Mouse (Mus musculus) heart, postnatal 4 days (tissue): ENCODE measurements around the gene Plekhm2. TPM values are rescaled to one million over a fixed set of nuclear protein-coding genes. Genes with fewer than 3 reads are reported as not detected.

ENCODE experiments used
- DNase-seq: peaks from one replicate; pipeline ENCODE4 v3.0.0; 2021
- total RNA-seq, 2 experiments: library from RNA; stranded (reverse); gene quantifications; 2 replicates each; pipeline ENCODE4 v1.2.3; 2021

Plekhm2 gene
- total RNA-seq = 10 to 100 TPM; 57.5 to 64.5 TPM

DNA sequence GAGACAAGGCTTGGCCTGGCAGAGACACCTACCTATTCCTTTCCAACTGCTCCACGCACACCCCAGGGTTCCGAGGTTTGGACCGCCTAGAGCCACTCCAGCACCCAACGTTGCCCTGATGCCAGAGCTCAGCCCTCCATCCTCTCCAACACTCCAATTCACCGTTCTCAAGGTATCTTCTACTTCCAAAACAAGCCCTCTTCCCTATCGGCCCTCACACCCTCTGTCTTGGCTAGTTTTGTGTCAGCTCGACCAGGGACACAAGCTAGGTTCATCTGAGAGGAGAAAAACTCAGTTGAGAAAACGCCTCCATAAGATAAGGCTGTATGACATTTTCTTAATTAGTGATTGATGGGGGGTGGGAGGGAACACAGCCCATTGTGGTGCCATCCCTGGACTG is at the start of gene Plekhm2:
Plekhm2 (minus strand) TSS at position 101 of the 400 bp plus-strand sequence.
- DNase-seq = no peak

DNA sequence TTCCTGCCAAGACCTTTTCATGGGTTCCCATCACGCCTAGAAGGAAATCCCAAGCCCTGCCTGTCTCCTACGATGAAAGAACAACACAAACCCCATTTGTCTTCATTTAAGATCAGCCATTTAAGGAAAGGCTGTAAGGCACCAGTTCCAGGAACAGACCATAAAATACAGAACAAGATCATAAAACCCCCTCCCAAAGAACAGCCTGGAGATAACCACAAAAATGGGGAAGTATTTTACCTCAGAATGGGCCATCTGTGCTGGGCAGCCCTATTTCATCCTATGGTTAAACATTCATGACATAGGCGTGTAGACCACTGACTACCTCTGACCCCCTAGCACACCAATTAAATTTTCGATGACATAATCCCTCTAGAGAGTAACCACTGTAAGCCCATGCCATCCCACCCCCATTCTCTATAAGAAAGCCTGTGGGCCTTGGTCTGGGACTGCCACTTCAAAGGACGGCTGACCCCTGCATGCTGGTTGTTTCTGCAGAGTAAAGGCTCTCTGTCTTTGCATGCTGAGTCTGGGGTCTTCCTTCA is 49.0 kb upstream of the Plekhm2 start:
- DNase-seq = no peak

DNA sequence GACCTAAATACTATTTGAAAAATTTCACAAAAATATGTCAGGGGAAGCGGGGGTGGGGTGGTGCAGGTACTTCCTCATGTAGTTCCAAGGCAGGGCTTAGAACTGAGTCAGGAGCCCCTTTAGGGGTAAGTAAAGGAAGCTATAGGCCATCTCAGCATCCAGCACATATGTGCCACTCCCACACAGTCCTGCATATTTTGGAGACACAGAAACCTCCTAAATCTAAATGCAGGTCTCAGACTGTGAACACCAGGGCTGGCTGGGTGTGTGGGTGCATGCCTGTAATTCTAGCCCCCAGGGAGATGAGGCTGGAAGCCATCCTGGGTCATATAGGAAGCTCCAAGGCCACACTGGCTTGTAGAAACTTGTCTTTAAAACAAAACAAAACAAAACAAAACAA is 46.6 kb upstream of the Plekhm2 start:
- DNase-seq = no peak

DNA sequence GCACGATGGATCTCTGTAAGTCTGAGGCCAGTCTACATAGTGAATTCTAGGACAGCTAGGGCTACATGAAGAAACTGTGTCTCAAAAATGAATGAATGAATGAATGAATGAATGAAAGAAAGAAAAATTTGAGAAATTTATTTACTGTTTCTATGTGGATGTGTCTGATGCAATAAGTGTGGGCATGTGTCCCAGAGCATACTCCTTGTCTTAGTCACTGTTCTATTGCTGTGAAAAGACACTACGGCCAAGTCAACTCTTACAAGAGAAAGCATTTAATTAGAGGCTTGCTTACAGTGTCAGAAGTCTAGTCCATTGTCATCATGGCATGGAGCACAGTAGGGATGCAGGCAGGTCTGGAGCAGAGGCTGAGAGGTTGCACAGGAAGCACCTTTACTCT is 44.3 kb upstream of the Plekhm2 start:
- no peak for DNase-seq

DNA sequence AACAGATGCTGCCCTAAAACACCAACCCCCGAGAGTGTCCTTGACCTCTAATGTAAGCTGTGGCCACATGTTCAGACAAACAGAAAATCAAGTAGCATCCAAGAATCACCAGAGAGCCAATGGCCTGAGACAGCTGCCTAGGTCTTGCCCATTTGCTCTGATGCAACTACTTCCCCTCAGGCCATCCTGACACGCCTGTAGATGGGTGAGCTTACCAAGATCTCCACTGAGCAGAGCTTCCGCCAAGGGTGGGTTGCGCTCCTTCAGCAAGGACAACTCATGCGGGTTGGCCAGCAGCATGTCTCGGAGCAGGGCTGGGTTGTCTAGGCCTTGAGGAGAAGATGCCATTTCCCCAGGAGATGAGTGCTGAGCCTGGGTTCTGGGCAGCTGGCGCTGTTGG is 43.3 kb upstream of the Plekhm2 start:
- no peak for DNase-seq

DNA sequence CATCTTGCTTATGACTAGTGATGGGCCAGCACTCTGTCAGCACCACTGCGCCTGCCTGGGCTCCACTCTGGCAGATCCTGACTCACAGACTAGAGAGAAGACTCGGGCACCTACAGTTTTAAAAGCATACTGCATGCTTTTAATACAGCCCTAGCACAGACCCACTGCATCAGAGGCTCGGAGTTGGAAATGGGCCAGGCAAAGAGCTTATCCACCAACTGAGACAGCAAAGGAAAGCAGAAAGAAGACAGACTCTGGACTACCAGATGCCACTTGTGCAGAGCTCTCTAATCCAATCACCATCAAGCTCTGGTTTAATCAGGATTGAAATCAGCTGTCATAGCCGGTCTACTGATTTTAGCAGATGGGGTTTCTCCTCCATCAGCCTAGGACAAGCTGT is 40.6 kb upstream of the Plekhm2 start:
- DNase-seq = peak; percentile 25

DNA sequence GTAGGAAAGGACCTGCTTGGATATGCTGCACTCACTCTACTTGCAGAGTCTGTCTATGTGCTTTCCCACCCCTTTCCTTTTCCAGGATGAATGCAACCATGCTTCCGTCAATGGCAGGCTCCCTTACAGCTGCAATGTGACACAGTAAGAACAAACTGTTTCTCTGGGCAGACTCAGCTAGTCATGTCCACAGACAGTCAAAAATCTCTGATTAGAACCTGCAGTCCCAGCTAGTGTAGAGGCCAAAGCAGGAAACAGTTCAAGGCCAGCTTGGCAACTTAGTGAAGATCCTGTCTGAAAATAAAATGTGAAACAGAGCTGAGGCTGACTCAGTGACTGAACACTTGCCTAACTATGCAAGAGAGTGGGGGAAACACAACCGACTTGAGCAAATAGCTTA is 39.9 kb upstream of the Plekhm2 start:
- no peak for DNase-seq

DNA sequence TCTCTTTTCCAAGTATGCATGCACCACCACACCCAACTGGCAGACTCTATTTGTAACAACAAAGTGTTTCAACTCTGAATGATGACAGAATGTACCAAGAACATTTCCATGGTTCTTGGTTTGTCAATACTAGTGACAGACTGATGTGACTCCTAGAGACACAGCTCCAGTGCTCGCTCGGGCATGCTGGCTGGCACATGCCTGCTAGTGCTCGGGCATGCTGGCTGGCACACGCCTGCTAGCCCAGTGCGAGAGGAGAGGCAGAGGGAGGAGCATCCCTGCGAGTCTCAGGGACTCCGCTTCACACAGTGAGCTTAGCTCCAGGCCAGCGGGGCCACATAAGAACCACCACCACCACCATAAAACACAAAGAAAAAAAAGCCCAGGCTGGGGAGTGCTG is 30.0 kb upstream of the Plekhm2 start:
- no peak for DNase-seq

DNA sequence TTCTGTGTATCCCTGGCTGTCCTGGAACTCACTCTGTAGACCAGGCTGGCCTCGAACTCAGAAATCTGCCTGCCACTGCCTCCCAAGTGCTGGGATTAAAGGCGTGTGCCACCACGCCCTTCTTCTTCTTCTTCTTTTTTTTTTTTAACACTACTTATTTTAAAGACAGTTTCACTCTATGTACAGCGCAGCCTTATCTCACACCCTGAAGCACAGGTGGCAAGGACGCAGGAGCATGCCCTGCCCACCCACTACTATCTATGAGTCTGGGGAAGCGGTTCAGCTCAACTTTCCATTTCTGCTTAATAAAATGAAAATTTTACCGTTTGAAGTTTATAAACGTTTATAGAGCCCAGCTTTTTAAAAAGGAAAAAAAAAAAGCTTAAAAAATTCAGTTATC is 23.8 kb upstream of the Plekhm2 start:
- no peak for DNase-seq

DNA sequence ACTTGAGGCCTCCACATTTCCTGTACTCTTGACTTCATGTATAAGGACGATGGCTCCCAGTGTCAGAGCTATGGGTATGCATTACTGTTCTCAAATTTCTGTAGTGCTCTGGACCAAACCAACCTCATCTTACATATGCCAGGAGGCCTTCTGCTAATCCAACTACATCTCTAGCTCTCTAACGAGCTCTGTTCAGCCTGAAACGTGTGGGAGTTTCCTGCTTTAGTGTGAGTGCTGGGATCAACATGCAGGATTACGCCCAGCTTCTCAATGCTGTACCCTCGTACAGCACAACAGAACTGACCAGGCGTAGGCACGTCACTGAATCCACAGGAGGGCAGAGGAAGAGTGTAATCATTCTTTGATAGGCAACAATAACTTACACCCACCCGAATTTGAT is 21.8 kb upstream of the Plekhm2 start:
- no peak for DNase-seq

DNA sequence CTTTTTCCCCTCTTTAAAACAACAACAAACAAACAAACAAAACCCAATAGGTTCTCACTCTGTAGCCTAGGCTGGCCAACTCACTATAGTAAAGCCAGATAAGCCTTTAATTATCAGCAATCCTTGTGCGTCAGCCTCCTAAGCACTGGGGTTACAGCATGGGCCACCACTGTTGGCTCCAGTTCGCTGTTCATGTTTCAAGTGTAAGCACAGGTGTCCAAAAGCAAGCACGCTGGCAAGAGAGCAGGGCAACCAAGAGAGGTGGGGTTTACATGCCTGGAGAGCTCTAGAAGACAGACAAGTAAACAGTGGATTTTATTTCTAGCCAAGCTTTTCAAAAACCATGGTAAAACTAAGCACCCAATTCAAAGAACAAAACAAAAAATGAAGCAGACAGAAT is 21.4 kb upstream of the Plekhm2 start:
- DNase-seq = no peak

DNA sequence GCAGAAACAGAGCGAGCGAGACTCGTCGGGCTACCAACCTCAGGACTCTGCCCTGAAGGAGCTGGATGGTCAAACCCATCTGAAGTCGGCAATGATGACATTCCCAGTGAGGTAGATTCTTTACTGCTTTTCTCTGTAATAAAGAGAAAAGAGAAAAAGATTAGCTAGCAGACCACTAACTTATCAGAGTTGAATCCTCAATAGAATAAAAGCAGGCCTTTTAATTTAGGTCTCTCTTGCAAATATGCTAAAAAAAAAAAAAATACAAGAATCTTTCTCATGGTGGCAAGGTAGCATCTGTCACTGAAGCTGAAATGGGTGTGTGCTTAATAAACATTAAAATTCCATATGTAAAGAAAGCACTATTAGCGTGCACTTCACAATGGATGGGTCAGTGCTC is 20.8 kb upstream of the Plekhm2 start, which contains the start of gene Rsc1a1:
Rsc1a1 (minus strand) TSS at position 101 of the 400 bp plus-strand sequence.
- no peak for DNase-seq

DNA sequence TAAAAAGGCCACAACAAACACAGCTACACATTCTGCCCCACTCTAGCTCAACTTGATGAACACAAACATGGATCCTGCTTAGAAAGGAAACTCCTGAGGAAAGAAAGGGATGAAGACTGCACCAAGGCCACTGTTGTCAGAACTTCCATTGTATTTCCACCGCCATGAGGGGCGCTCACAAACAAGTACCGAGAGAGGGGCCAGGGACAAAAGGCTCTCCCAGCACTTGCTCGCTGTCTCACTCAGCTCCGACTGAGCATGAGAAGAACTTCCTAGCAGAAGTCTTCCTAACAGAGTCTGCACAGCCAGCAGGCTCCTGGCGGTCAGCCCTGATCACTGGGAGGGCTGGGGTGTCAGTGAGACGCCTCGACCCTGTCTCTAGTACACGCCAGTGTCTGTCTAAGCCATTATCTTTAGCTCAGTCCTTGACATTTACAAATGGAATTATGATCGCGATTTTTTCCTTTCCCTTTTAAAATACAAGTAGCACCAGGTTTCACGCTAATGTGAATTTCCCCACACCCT is 18.1 kb upstream of the Plekhm2 start:
- DNase-seq = peak; percentile 50

DNA sequence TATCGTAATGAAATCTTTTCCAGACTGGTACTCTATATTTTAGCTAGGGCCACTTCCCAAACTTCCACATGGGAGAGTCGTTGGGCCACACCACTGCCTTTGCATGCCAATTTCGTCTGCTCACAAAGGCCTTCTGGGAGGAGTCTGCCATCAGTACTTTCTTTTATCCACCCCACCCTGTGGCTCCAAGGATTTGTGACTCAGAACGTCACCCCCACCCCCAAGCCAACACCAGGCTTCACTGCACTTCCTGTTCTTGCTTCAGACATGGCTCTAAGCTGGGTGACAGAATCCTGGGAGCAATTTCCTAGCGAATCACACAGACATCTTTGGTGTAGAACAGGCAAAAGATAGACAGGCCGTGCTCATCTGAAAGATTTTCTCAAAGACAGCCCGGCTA is 17.1 kb upstream of the Plekhm2 start:
- DNase-seq = peak; percentile 33

DNA sequence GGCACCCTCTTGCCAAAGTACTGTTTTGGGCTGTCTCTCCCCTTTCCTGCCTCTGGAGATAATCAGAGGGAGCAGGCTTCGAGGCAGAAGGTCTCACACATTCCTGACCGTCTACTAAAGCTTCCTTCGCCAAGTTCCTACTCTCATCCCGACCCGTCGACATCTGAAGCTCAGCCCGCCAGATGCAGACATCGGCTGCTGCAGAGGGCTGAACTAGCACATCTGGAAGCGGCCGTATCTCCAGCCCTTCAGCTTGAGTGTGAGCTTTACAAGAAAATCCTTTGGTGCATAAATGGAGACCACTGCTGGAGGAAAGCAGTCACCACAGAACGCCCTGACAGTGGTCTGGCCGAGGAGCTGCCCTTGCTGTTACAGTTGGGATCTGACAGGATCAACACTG is 16.2 kb upstream of the Plekhm2 start:
- DNase-seq = no peak

DNA sequence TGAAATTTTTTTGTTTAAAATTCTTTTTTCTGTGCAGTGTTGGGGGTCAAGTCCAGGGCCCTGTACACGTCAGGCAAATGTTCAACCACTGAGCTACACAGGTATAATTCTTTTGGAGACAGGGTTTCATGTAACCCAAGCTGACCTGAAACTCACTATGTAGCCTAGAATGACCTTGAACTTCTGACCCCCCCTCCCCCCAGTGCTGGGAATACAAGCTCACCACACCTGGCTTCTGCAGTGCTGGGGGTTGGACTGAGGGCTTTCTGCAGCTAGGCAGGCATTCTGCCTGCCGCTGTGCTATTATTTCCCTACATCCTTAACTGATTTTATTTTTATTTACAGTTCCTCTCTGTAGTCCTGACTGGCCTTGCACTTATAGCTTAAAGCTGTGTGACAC is 14.3 kb upstream of the Plekhm2 start:
- no peak for DNase-seq

DNA sequence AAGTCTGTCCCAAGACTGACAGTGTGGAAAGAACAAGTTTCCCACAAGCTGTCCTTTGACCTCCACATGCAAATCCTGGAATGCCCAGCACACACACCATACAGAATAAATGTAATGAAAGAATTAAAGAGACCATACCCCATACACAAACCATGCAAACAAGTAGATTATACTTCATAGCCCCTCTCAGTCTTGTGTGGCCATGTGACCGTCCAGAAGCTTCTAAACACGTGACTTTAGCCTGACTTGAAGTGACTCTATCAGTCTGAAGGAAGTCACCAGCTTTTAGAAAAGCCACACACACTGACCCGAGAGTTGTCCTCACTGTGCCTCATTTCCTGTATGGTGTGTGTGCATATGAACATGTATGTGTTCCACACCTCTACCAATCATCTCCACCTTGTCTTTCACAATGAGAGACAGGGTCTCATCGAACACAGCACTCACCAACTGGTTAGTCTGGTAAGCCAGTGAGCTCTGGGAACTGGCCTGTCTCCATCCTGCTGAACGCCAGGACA is 11.8 kb upstream of the Plekhm2 start:
- no peak for DNase-seq

DNA sequence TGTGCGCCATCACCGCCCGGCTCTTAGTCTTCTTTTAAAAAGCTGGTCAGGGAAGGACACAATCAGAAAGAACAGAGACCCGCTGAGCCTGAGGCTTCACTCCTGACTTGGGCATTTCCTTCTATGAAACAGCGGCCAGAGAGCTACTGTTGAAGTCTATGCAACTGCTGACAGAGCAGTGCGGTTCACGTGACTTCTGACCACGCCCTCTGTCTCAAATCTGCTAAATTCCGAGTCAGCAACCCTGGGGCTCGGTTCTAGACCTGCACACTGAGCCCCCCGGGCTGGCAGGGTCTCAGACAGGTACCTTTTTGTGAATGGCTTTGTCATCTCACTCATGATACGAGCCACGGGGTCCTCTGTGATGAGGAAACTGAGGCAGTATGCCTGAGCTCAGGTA is 7.6 kb upstream of the Plekhm2 start:
- no peak for DNase-seq

DNA sequence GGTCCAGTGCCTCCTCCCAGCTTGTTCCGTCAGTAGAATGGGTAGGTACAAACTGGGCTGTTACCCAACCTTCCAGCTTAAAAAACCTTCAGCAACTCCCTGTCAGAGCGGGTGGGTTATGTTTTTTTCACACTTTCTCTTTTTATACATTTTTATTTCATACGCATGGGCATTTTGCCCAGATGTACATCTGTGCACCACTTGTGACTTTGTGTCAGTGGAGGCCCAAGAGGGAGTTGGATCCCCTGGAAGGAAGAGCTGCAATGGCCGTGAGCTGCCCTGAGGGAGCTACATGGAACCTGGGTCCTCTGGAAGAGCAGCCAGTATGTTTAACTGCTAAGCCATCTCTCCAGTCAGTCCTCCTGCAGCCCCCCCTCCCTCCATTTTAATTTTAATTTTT is 6.7 kb upstream of the Plekhm2 start:
- no peak for DNase-seq

DNA sequence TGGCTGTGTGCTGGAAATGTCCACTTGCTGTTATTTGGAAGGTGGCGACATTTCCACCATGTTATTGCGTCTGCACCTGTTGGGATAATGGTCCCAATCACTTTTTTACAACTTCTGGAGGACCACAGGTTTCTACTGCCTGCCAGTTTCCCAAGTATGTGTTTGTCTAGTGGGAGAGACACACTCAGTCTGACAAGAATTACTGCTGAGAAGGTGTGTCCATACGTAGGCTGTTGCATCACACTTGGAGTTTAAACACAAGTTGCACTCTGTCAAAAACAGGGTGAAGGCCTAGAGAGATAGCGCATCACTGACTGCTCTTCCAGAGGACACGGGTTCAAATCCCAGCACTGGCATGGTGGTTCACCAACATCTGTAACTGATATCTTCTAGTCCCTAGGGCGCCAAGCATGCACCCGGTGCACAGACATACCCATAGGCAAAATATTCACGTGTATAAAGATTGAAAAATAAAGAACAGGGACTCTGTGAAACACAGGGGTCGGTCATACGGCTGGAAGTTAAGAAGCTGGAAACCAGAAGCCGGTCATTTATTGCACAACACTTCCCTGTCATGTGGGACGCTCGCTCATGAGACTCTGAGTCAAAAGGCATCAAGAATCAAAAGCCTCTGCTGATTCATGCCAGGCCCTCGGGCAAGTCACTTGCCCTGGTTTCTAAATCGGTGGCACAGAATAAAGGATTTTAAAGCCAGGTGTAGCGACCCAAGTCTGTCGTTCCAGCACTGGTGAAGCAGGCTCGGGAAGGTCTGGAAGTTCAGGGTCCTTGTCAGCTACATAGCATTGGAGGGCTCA is 5.4 kb upstream of the Plekhm2 start:
- no peak for DNase-seq

DNA sequence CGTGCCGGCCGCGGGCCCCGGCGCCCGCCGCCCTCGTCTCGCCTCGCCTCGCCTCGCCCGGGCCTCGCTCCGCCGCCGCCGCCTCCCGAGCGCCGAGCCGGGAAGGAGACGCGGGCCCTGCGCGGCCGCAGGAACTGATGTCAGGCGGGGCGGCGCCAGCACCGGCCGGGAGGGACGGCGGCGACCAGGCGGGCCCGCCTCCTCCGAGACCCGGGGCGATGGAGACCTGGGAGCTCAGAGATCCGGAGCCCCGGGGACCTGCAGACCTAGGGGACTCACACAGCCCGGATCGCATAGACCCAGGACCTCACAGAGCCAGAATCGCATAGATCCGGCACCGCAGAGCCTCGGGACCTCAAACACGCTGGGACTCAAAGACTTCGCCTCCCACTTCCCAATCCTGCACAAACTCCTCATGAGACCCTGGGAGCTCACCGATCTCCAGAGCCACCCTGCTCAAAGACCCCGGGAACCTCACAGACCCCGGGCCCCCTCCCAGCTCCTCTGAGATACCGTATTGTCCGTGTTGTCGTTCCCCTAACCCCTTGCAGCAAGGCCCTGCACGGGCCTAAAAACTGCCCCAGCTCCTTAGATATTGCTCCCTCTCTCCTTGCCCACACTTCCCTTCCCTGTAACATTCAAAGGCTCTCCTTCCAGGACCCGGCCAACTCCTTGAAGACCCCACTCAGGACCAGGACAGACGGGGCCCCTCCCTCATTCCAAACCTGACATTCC is 521 bp downstream of the Plekhm2 start:
- DNase-seq = peak; percentile 81

DNA sequence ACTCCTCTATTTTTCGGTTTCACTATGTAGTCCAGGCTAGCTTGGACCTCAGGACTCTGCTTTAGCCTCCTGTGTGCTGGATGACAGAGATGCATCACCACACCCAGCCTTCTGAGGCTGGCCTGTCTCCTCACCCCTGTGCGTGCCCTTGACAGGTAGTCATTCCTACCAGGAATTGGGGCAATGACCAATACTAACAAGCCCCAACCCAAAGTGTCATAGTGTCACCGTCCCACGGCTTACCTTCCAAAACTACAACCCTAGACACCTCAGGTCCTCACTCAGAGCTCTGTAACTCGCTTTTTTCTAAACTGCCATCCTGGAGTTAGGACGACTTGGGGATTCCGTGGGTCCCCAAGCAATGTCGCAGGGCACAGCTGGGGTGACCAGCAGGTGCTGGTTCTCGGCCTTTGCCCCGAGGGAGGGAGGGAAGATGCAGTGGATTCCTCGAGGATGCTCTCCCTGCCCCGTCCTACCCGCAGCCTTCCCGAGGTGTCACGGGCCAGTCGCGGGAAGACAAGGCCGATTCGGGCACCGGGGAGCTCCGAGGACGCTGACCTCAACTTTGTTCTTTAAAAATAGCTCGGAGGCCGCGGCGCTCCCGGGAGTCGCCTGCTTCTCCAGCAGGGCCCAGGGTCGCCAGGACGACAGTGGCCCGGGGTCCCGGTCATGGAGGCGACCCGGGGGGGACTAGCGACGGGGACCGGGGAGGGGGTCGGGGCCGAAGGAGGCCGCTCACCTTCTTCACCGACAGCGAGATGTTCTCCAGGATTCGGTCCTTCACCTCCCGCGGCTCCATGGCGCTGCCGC is 1.4 kb downstream of the Plekhm2 start:
- peak; percentile 63 for DNase-seq
